Mouse (Mus musculus) brain, embryonic 14.5 days (tissue): ENCODE data around the gene Defa17. TPM values are rescaled to one million over a fixed set of nuclear protein-coding genes. Genes with fewer than 3 reads are reported as not detected.
"Not testable (repeated sequence)": the region's sequence is repeated elsewhere in the genome, so short reads cannot be mapped to it uniquely, and the experiment has no call there.

Experiments used
- DNase-seq: peaks from one replicate; pipeline ENCODE4 v3.0.0-alpha.2; 2011; ENCODE audit warnings: low read depth
- polyA plus RNA-seq: library from polyadenylated mRNA; depleted of rRNA; stranded (reverse); fragments of >200 nt; gene quantifications from 2 replicates; pipeline ENCODE4 v1.2.3, GENCODE M21; 2012; rRNA removed

Defa17 gene
- polyA plus RNA-seq, result not detected in 2 replicates

GRCm38 (mm10) chr8:21655480-21655879 lies at the start of gene Defa17:
TSS of gene Defa17 (plus strand) at chr8:21655780.
- DNase-seq, result not testable (repeated sequence)

- not testable (repeated sequence) for DNase-seq
These were observed 37.7 kb upstream of the Defa17 start, which contains the start of gene Defa26 for GRCm38 (mm10) chr8:21617883-21618282. TSS of gene Defa26 (plus strand) at chr8:21618183.

DNA sequence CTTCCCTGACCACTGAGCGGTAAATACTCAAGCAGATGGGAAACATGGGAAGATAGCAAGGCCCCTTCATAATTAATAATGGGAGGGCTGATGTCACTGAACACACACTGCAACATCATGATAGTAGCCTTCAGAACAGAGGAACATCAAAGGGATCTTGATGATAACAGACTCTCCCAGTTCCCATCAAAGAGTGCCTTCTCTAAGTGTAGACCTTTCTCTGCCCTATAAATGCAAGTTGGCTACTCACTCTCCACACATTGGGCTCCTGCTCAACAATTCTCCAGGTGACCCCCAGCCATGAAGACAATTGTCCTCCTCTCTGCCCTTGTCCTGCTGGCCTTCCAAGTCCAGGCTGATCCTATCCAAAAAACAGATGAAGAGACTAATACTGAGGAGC lies 9.9 kb downstream of the Defa17 start, which contains the start of gene Defa34:
Gene Defa34 (plus strand): TSS at position 301 of the 400 bp plus-strand sequence.
- not testable (repeated sequence) for DNase-seq

DNA sequence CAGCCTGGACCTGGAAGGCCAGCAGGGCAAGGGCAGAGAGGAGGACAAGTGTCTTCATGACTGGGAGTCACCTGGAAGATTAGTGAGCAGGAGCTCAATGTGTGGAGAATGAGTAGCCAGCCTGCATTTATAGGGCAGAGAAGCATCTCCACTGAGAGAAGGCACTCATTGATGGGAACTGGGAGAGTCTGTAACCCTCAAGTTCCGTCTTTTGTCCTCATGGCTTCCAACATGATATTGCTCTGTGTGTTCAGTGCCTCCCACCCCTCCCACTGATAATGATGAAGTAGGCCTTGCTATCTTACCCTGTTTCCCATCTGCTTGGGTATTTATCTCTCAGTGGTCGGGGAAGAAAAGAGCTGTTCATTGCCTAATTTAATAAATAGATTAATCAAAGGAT lies 48.0 kb downstream of the Defa17 start, which contains the start of gene AY761184:
Gene AY761184 (minus strand): TSS at position 101 of the 400 bp plus-strand sequence.
- DNase-seq, result not testable (repeated sequence)

Other genes with a start within 250 kb of the Defa17 start
- gene Defa36, start 228.4 kb upstream of the Defa17 start, polyA plus RNA-seq, result not detected in 2 replicates
- not detected in 2 replicates for gene Gm7849, start 199.2 kb upstream of the Defa17 start, polyA plus RNA-seq
- gene Defa20, start 146.5 kb upstream of the Defa17 start, polyA plus RNA-seq, result not detected in 2 replicates
- not detected in 2 replicates for gene Defa32, start 126.7 kb upstream of the Defa17 start, polyA plus RNA-seq
- not detected in 2 replicates for gene Defa37, start 90.4 kb upstream of the Defa17 start, polyA plus RNA-seq
- not detected in 2 replicates for gene Defa28, start 72.8 kb upstream of the Defa17 start, polyA plus RNA-seq
- gene Gm7861, start 61.3 kb upstream of the Defa17 start, polyA plus RNA-seq, result not detected in 2 replicates
- gene Defa26, start 37.6 kb upstream of the Defa17 start, polyA plus RNA-seq, result not detected in 2 replicates
- gene Defa34, start 10.0 kb downstream of the Defa17 start, polyA plus RNA-seq, result not detected in 2 replicates
- not detected in 2 replicates for gene AY761184, start 47.9 kb downstream of the Defa17 start, polyA plus RNA-seq
- not detected in 2 replicates for gene Defa24, start 78.7 kb downstream of the Defa17 start, polyA plus RNA-seq
- not detected in 2 replicates for gene Defb50, start 167.8 kb downstream of the Defa17 start, polyA plus RNA-seq
- not detected in 2 replicates for gene Defb2, start 184.1 kb downstream of the Defa17 start, polyA plus RNA-seq
- not detected in 2 replicates for gene Defb10, start 203.1 kb downstream of the Defa17 start, polyA plus RNA-seq
- gene Defb9, start 229.6 kb downstream of the Defa17 start, polyA plus RNA-seq, result not detected in 2 replicates